Mouse (Mus musculus) olfactory bulb, adult 2 months (tissue): ENCODE results near the gene Pitx2. TPM values are rescaled to one million over a fixed set of nuclear protein-coding genes. Genes with fewer than 3 reads are reported as not detected.

Experiments
- H3K27ac ChIP-seq: fragments of 200-500 bp; 2 replicates; pipeline ENCODE4 v1.5.1; 2012; ENCODE audit warnings: low read depth, low read length; ENCODE audit not compliant: insufficient read depth
- H3K4me1 ChIP-seq: fragments of 200-500 bp; 2 replicates; pipeline ENCODE4 v1.6.1; 2012; ENCODE audit warnings: low read length; ENCODE audit not compliant: control insufficient read depth, insufficient read depth
- H3K4me3 ChIP-seq: fragments of 200-500 bp; 2 replicates; pipeline ENCODE4 v1.5.1; 2012; ENCODE audit warnings: mild to moderate bottlenecking, low read depth, low read length, moderate library complexity; ENCODE audit not compliant: insufficient read depth
- CTCF ChIP-seq: fragments of 200-500 bp; IDR thresholded peaks from 2 replicates; pipeline ENCODE4 v1.5.1; 2012; ENCODE audit warnings: low read depth, mild to moderate bottlenecking, low read length, moderate library complexity; ENCODE audit not compliant: insufficient read depth
- POLR2A ChIP-seq: fragments of 200-500 bp; IDR thresholded peaks from 2 replicates; pipeline ENCODE4 v1.6.1; 2012; ENCODE audit warnings: mild to moderate bottlenecking, low read depth, low read length, moderate library complexity; ENCODE audit not compliant: insufficient read depth
- WGBS: fragments of 180-500 bp; shearing (Covaris S2); methylation state at CpG from one replicate; pipeline ENCODE4 v1.1.7; 2018; 5-methylcytosine and 5-hydroxymethylcytosine counted together
- polyA plus RNA-seq: library from polyadenylated mRNA; stranded (reverse); fragments of >200 nt; gene quantifications from 2 replicates; pipeline ENCODE4 v1.2.4, GENCODE M21; 2012; ENCODE audit warnings: low replicate concordance; ENCODE audit not compliant: missing spikeins, insufficient read depth, insufficient read length

Gene Pitx2
- polyA plus RNA-seq, 1 experiment = not detected

DNA sequence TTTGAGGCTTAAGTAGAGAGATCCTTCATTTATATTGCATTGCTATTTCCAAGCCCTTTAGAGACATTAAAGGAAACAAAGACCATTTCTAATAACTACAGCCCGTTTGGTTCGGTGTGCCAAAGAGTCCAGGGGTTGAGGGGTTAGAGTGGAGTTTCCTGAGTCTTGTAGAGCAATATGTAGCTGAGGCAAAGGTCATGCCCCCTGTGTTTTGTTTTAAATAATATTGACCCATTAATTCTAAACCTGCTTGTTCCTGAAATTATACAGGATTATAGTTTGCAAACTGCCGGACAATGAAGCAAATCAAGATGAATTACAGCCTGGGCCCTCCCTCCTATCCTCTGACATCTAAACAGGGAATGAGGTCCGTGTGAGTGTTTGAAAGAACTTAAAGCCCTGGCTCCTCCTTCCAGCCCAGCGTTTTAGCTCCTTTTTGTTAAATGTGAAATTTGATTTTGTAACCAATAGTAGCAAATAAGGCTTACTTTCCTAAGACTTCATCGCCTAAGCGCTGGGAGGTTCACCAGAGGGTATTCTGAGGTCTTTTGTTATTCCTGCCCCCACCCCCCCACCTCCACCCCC is 20.5 kb downstream of the Pitx2 start:
- H3K27ac ChIP-seq = no peak overlapping the region
- TF ChIP-seq POLR2A (no peak), CTCF (no peak)
- 6% methylated on average over 7 of the region's 7 CpGs for WGBS
- H3K4me3 ChIP-seq = no peak overlapping the region
- no peaks in the 10 kb centered on the region for H3K4me1 ChIP-seq

DNA sequence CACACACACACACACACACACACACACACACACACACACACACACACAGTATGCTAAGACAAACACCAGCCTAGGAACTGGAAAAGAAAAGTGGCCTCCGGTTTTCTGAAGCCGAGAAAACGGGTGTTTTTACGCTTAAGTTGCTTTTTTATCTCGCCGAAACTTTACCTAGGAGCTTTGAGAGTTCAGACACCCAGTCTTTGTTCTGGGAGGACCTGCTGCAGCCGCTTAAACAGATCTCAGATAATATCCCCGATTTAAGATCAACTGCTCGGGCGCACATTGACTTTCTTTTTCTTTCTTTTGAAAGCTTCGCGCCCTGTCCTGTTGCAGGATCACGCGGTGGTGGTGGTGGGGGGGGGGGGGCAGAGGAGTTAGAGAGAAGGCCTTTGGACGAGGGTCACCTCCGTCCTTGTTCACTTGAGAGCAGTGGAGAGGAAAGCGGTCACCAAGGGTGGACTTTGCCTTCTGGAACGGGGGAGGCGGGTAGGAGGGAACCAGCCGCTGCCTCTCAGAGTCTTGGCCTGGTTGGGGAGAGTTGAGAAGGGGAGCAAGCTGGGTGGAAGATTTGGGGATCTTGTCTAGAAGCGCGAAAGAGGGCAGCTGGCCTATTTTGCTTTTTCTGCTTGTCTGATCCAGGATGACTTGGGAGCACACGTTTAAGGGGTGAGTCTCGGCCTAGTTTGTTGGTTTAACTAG is 21.2 kb downstream of the Pitx2 start:
- Histone ChIP-seq H3K4me1 (no peaks in the 10 kb centered on the region), H3K27ac (no peak overlapping the region), H3K4me3 (no peak overlapping the region)
- no peak for TF ChIP-seq POLR2A
- no peak for TF ChIP-seq CTCF
- WGBS = 9% methylated on average over 24 of the region's 24 CpGs

- no peak overlapping the region for H3K27ac ChIP-seq
- no peak overlapping the region for H3K4me3 ChIP-seq
- TF ChIP-seq POLR2A = no peak
- TF ChIP-seq CTCF = no peak
- 7% methylated on average over 27 of the region's 27 CpGs for WGBS
- no peaks in the 10 kb centered on the region for H3K4me1 ChIP-seq
Observed at GRCm38 (mm10) chr3:129221380-129222260, 21.9 kb downstream of the Pitx2 start.

- H3K4me3 ChIP-seq = no peak overlapping the region
- H3K27ac ChIP-seq = no peak overlapping the region
- H3K4me1 ChIP-seq = no peaks in the 10 kb centered on the region
- 4% methylated on average over 21 of the region's 21 CpGs for WGBS
- TF ChIP-seq POLR2A (no peak), CTCF (no peak)
Observed at GRCm38 (mm10) chr3:129222448-129223290, 23.0 kb downstream of the Pitx2 start.

DNA sequence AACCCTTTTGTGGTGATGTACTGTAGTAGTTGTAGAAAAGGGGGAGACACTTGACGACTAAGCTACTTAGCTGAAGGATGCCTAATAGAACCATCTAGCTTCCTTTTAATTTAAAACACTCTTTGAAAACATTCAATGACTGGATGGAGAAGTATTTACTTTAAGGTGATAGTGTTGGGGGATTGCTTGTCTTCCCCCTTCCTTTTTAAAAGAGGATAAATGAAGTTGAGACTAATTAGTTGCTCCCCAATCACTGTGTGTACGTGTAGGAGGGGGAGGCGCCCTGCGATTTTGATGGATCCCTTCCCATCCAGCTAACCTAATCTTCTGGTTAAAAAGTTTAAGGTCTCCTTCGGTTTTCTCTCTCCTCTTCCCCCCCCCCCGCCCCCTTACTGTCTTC is 23.7 kb downstream of the Pitx2 start:
- Histone ChIP-seq H3K27ac (no peak overlapping the region), H3K4me3 (no peak overlapping the region), H3K4me1 (no peaks in the 10 kb centered on the region)
- WGBS = 1% methylated on average over 6 of the region's 6 CpGs
- TF ChIP-seq CTCF = no peak
- TF ChIP-seq POLR2A = no peak

DNA sequence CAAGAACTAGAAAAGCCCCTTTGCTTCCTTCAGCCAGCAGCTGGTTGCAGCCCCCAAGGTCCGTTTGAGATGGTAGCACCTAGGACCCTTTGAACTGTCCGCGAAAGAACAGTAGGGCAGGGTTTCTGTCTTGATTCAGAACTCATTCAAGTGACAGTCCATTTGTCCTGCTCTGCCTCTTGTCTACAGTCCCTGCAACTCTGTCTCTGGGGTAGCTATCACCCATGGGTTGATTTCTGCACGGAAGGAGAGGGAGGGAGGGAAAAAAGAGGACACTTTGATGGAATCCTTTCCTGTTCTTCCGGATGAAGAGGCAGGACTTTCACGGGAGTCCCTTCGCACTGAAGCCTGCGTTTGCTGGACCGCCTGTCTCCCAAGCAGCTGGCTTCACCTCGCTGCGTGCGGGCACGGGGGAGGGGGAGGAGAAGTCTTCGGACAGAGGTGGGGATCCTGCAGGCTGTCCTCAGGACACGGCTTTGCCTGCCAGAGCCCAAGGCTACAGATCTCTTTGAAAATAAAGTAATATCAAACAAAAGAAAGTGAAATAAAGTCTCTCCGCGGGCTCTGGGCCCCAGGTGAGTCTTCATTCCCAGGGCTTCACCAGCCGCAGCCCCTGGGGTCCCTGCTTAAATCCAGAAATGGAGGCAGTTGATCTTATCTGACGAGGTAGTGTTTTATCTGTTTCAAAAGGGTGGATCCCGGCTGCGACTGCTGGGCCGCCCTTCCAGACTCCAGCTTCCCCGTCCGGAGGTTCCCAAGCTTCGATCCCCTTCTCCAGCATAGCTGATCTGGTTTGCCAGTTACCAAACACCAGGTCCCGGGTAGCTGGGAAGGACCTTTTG is 24.5 kb downstream of the Pitx2 start:
- no peak overlapping the region for H3K27ac ChIP-seq
- H3K4me1 ChIP-seq = no peaks in the 10 kb centered on the region
- no peak overlapping the region for H3K4me3 ChIP-seq
- WGBS = 2% methylated on average over 26 of the region's 26 CpGs
- TF ChIP-seq POLR2A (no peak), CTCF (no peak)

GRCm38 (mm10) chr3:129224806-129225576 is 25.3 kb downstream of the Pitx2 start:
- H3K4me3 ChIP-seq = no peak overlapping the region
- no peaks in the 10 kb centered on the region for H3K4me1 ChIP-seq
- H3K27ac ChIP-seq = no peak overlapping the region
- TF ChIP-seq POLR2A (no peak), CTCF (no peak)
- 2% methylated on average over 40 of the region's 40 CpGs for WGBS
